Mouse (Mus musculus): ENCODE measurements around the gene Sec24c.

The Sec24c gene

DNA sequence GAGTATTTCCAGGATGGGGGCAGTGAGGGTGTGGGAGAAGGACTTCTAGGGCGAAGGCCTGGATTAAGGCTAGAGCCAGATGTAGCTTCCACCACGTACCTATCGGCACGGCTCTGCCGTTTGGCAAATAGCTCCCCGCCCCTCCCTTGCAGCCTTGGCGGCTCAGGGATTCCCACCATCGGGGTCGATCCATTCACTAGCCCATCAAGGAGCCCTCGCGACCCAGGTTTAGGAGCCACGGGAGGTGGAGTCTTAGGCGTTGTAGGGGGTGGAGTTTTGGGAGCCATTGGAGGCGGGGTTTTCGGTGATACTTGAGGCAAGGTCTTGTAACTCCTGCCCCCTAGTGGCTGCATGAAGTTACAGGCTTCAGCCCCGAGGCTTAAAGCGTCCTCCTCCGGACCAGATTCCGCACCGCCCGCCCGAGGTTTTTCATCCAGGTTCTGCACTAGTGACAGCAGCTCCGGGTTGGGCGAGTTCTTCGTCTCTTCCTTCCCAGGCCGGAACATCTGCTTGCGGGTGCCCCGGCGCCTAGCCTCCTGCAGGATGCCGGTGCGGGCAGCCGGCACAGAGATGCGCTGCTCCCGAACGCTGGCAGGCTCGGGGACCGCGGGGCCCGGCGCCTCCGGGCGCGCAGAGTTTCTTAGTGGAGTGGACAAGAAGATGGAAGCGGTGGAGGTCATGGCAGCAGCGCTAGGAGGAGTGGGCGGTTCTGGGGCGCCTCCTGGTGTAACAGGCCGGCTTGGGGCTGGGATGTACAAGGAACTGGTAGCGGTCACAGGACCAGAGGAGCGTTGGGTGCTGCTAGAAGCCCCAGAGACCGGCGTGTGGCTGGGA is 13.1 kb upstream of the Sec24c start:
- DNase-seq (ENCODE audit: low spot score in 2 of 2), result peak; percentile 89 to 92

DNA sequence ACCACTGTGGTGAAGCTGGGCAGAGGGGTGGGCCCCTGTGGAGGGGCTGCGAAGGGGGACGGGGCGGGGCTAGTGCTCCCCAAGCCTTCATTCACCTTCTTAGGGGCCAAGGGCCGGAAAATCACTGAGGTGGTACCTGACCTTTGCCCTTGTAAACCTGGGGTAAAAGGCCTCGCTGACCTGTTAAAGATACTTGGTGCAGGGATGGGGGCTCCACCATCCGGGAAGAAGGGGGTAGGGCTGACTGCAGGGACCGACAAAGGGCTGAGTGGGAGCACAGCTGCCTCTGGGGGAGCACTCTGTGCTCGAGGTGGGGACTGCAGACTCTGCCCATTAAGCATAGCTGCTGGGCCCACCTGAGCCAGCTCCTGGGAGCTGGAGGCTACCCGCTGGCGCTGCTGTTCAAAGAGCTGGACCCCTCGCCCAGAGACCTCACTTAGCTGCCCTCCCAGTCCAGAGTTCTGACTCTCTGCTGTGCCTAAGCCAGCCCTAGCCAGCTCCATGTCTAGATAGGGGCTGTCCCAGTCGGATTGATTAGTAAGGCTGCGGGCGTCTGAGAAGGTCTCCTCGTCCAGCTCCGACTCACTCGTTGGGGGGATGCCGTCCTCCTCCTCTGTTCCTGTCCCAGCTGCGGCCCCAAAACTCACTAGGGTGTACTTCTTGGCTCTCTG is 12.3 kb upstream of the Sec24c start:
- DNase-seq (ENCODE audit: low spot score in 2 of 2), result no peak

DNA sequence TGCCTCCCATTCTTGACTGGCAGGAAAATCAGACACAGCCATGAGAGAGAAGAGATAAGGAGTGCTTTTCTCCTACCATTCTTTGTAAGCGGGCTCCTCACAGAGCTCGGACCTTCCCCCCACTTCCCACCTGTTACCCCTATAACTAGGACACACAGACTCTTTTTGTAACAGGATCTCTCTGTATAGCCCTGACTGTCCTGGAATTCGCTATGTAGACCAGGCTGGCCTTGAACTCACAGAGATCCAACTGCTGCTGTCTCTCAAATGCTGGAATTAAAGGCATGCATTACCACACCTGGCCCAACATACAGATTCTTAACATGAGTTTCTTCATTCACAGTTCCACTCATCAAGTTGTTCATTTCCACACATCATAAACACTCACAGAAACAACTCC is 11.4 kb upstream of the Sec24c start:
- DNase-seq (ENCODE audit: low spot score in 2 of 2), result no peak

DNA sequence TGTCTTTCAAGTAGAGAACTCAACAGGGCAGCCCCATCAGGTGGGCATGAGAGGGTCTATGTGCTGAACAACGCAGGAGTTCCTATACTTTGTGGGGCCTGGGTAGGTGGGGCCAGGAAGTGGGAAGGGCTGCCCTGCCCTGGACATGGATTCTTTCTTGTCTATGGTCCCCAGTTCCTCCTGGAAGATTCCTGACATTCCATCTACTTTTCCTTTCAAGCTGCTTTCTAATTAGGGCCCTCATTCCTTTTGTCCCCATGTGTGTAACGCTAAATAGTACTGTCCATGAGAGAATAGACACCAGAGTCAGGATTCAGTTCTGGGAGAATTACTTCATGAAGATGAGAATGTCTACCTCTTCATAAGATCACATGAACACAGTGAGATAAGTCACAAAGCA is 10.5 kb upstream of the Sec24c start:
- no peak for DNase-seq (ENCODE audit: low spot score in 2 of 2)

DNA sequence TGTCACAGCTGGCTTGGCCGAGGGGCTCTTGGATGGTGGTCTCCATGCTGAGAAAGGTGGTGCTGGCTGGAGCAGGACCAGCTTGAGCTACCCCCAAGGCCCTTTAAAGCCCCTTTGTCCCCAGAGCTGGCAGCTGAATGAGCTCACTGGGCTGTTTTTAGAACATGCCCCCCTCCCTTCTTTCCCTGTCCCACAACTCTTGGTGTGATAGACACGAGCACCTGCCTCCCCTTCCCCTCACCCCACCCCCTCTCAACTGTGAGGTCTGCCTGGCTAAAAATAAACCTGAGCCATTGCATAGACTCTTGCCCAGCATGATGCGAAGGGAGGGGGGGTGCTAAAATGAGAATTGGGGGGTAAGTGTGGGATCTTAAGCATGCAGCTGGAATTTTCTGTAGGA is 9.7 kb upstream of the Sec24c start:
- no peak for DNase-seq (ENCODE audit: low spot score in 2 of 2)

DNA sequence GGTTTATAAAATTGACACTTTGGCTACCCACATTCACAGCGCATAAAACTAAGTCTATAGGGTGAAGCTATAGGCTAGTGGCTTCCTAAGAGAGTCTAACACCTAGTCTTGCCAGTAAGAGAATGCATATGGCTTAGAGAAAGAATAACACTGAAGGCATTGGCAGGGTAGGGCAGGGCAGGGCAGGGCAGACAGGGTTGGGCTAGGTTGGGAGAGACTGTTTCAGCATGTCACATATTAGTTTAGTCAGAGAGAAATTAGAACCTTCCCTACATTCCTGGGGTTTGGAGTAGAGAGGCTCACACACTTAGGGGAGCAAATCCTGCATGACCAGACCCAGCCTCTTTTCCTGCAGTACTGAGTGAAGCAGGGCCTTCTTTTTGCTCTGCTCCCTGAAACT is 6.6 kb upstream of the Sec24c start:
- no peak for DNase-seq (ENCODE audit: low spot score in 2 of 2)

DNA sequence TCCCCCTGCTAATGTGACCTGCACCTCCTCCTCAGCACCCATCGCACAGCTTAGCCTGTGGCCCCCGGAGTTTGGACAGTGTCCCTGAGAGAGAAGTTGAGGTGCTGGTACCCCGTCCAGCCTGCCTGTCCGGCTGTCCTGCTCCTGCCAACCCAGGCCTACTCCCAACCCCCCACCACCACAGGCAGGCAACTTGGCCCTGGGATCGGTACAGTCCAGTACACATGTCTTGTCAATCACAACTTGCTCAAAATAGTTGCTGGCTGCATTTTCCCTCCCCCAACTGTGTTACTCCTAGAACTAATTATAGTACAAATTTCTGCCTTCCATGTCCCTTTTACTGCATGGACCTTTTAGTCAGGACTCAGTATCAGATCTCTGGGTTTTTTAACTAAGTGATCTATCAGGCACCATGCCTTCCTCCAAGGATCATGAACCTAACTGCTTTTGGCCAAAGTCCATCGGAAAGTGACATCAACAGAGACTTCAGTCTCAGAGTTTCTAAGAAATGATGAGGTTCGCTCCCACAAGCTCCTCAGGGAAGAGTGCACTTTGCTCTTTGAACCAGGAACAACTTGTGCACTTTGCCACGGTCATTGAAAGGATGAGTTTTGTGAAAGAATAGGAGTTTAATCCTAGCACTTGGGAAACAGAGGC is 5.8 kb upstream of the Sec24c start, which contains the start of gene Synpo2l:
Synpo2l (minus strand) TSS at position 201 of the 657 bp plus-strand sequence.
- DNase-seq (ENCODE audit: low spot score in 2 of 2), result no peak

DNA sequence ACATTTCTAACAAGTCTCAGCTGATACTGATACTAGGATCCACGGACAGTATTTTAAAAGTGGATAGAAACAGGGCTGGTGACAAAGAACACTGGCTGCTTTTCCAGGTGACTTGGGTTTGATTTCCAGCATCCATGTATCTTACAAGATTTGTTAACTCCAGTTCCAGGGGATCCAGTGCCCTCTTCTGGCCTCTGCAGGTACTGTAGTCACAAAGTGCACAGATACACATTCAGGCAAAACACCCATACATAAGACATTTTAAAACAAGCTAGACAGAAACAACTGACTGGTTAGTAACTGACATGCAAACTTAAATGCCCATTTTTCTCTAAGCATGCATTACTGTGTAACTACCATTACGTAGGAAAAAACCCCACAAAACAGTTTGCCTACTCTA is 1.1 kb upstream of the Sec24c start:
- no peak for DNase-seq (ENCODE audit: low spot score in 2 of 2)

DNA sequence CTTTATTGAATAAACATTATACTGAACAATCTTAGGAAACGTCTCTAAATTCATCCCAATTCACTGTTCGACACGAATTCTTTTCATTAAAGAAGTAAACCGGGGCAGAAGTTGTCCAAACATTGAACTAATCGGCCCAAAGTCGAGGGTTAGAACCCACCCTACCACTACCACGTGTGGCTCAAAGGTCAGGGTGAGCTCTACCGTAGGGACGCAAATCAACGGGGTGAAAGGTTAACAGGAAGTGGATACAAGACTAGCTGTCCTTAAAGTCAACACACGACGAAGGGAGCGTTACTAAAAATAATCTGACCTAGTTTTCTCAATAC is 409 bp upstream of the Sec24c start:
- peak in 1 of 2 experiments; percentile 39 for DNase-seq (ENCODE audit: low spot score in 2 of 2)

DNA sequence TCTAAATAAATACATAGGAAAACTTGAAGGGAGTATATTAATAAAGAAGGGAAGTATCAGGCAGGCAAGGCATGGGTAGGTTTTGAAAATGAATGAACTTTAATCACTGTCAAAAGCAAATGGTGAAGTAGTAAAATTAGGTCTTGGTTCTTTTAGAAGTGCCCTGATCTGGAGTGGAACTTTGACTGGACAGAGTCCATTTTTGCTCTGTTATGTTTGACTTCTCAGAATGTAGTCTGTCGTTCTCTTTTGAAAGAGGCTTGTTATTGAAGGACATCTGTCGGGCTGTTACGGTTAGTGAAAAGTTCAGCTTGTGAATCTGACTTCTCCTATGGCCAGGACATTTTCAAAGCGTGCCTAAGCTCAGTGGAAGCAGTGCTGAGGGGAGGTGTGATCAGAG is 3.8 kb downstream of the Sec24c start:
- DNase-seq (ENCODE audit: low spot score in 2 of 2), result no peak

DNA sequence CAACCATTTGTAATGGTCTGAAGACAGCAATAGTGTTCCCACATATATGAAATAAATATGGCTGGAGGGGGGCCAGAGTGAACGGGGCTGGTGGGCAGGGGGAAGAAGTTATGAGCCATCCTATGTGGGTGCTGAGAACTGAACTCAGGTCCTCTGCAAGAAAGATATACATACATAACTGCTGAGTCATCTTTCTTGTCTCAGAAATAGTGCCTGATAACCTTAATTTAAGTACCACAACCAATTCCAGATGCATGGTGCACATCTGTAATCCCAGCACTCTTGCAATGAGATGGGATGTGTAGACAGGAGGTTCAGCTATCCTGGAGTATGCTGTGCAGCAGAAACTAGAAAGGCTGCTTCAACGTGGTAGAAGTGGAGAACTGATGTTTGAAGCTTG is 7.6 kb downstream of the Sec24c start:
- no peak for DNase-seq (ENCODE audit: low spot score in 2 of 2)

DNA sequence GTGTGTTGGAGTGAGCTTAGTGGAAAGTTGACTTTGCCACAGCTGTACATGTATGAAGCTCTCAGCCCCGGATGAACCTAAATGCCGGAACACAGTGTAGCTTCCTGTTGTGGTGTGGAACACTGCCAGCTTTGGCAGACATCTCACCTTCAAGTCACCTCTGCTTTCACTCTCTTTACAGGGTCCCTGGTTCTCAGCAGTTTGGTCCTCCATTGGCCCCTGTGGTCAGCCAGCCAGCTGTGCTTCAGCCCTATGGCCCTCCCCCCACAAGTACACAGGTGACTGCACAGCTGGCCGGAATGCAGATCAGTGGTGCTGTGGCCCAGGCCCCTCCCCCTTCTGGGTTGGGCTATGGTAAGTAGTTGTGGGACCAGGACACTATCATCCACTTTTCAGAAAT is 8.4 kb downstream of the Sec24c start:
- DNase-seq (ENCODE audit: low spot score in 2 of 2), result no peak

DNA sequence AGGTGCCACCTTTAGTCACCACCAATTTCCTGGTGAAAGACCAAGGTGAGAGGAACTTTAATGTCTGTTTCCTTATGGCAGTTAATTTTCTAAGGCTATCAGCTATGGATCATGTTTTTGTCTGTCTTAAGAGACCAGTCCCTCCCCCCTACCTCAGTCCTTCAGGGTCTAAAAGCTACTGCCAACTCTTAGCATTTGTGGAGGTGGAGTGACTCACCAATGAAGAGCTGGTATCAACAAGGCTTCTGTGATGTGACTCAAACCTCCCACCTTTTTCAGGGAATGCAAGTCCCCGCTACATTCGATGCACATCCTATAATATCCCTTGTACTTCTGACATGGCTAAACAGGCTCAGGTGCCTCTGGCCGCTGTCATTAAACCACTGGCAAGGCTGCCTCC is 12.5 kb downstream of the Sec24c start:
- no peak for DNase-seq (ENCODE audit: low spot score in 2 of 2)

DNA sequence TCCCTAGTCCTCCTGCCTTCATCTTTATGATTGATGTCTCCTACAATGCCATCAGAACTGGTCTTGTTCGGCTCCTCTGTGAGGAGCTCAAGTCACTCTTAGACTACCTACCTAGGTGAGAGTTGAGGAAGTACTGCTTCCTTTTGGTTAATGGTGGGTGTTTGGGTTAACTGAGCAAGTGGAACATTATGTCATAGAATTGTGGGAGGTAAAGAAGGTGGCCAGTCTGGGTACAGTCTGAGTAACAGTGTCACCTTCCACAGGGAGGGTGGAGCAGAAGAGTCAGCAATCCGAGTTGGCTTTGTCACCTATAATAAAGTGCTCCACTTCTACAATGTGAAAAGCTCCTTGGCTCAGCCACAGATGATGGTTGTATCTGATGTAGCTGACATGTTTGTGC is 14.9 kb downstream of the Sec24c start:
- DNase-seq (ENCODE audit: low spot score in 2 of 2), result no peak

DNA sequence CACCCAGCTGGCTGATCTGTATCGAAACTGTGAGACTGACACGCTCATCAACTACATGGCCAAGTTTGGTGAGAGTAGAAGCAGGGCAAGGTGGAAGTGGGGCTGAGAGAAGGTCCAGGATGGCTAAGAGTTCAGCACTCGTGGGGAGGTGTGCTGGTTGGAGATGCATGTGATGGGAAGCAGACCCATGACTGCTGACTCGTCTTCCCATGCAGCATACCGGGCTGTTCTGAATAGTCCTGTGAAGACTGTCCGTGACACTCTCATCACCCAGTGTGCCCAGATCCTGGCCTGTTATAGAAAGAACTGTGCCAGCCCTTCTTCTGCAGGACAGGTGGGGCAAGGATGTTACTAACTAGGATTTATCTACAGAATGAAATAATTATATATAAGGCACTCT is 17.7 kb downstream of the Sec24c start:
- DNase-seq (ENCODE audit: low spot score in 2 of 2), result no peak

DNA sequence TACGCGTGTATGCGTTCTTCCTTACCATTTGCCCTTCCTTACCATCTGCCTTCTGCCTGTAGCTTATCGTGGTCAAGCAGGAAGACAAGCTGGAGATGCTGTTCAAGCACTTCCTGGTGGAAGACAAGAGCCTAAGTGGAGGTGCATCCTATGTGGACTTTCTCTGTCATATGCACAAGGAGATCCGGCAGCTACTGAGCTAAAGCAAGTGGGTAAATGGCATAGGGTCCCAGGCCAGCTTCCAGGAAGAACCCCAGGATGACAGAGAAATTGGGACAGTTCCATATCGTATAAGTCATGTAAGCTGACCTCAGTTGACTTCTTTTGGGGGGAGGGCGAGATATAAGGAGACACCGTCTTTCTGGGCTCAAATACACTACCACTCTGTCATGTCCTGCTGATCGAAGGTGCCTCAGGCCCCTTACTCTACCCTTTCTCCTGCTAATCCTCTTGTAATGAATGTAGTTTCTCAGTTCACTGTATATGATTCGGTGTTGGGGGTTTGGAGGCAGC is 19.5 kb downstream of the Sec24c start:
- DNase-seq (ENCODE audit: low spot score in 2 of 2), result no peak

DNA sequence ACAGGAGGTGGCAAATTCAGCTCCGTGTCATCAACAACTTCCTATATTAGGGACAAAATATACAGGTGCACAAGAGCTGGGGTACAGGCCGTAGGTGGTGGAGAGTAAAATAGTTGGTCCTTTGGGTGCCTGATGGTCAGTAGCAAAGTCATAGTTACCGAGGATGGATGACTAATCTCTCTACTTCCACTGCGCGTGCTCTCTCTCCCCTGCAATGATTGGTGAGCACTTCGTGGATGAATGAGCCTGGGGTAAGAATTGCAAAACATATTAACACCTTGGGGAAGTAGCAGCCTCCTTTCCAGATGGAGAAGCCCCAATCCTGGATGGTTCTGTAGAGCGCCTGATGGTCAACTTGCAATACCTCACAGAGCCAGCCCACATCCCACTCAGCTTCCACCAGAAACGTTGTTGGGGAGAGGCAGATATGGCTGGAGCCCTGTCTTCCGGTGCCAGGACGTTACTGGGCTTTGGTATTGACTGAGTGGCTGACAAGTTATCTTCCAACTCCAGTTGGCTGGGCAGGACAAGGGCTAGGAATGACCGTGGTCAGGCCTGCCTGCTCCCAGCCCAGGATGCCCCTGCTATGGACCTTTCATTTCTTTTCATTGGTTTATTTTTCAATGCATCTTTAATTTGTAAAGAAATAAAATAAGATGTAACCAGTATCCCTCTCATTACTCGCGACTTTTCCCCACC is 20.2 kb downstream of the Sec24c start:
- no peak for DNase-seq (ENCODE audit: low spot score in 2 of 2)

DNA sequence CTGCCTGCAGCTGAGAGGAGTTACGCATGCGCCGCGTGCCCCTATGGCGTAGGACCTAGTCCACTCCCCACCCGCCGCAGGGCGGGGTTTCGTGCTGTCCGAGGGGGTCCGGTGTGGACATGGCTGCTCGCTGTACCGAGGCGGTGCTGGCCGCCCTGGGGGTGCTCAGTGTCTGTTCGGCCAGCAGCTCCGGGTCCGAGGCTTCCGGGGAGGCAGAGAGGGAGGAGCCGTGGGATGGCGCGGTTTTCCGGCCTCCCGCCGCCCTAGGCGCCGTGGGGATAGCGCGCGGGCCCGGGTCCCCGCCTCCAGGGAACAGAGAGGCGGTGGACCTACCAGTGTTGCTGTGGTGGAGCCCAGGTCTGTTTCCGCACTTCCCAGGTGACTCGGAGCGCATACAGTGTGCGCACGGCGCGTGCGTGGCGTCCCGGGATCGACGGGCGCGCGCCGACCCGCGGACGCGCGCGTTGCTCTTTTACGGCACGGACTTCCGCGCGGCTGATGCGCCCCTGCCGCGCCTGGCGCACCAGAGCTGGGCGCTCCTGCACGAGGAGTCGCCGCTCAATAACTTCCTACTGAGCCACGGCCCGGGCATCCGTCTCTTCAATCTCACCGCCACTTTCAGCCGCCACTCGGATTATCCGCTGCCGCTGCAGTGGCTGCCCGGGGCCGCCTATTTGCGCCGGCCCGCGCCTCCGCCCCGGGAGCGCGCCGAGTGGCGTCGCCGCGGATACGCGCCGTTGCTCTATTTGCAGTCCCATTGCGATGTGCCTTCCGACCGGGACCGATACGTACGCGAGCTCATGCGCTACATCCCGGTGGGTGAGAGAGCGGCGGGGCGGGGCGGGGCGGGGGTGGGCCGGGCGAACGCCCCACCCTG is 21.0 kb downstream of the Sec24c start, which contains the start of gene Fut11:
Fut11 (plus strand) TSS at position 85 of the 877 bp plus-strand sequence.
- DNase-seq (ENCODE audit: low spot score in 2 of 2), result peak; percentile 67 to 84

DNA sequence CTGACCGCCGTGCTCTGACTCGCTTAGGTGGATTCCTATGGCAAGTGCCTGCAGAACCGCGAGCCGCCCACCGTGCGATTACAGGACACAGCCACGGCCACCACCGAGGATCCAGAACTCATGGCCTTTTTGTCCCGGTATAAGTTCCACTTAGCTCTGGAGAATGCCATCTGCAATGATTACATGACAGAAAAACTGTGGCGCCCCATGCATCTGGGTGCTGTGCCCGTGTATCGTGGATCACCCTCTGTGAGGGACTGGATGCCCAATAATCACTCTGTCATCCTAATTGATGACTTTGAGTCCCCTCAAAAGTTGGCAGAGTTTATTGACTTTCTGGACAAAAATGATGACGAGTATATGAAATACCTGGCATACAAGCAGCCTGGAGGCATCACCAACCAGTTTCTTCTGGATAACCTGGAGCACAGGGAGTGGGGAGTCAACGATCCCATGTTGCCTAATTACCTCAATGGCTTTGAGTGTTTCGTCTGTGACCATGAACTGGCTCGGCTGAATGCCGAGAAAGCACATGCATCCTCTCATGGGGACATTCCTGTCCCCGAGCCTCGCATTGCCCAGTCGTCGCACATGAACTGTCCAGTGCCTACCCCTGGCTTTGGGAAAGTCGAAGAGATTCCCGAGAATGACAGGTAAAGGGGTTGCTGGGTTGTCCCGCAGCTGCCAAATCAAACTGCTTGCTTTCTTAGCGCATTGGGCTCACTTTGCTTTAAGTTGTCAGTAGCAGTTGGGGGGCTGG is 21.8 kb downstream of the Sec24c start:
- no peak for DNase-seq (ENCODE audit: low spot score in 2 of 2)

DNA sequence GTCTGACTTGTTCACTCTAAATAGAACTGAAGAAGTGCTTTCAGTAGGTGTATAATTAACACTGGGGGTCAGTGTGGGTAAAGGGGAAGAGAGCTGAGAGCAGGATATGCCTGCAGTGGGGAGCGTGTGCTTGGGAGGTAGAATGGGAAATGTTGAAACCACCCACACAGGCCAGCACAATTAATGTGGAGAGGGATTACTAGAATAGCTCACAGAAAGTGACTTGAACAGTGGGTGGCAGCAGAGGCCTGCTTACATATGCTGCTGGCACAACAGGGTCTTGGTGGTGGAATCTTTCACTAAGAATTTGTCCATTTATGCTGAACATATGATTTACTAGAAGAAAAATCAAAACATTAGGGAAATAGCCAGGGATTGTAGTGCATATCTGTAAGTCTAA is 22.9 kb downstream of the Sec24c start:
- peak in 1 of 2 experiments; percentile 36 for DNase-seq (ENCODE audit: low spot score in 2 of 2)

All from urinary bladder, postnatal 36 days (tissue).